Mouse (Mus musculus) hindbrain, embryonic 15.5 days (tissue): ENCODE data around the gene Glrx. TPM values are rescaled to one million over a fixed set of nuclear protein-coding genes. Genes with fewer than 3 reads are reported as not detected.
"Not testable (repeated sequence)": the region's sequence is repeated elsewhere in the genome, so short reads cannot be mapped to it uniquely, and the experiment has no call there.

Source experiments
- ATAC-seq: fragments of 200-750 bp; cut with Nextera tagmentation; 2 replicates; pipeline ENCODE4 v1.8.0; 2017; ENCODE audit warnings: low read depth, moderate number of reproducible peaks, moderate TSS enrichment; ENCODE audit not compliant: low FRiP score
- H3K27ac ChIP-seq: fragments of 300-500 bp; sonication (generic); replicated peaks from 2 replicates; pipeline ENCODE4 v1.5.1; 2015; ENCODE audit warnings: mild to moderate bottlenecking, inconsistent platforms
- H3K27me3 ChIP-seq: fragments of 300-500 bp; sonication (generic); 2 replicates; pipeline ENCODE4 v1.6.1; 2015; ENCODE audit warnings: control low read depth, inconsistent platforms
- H3K36me3 ChIP-seq: fragments of 300-500 bp; sonication (generic); 2 replicates; pipeline ENCODE4 v1.6.1; 2015; ENCODE audit warnings: control low read depth, inconsistent platforms
- H3K4me1 ChIP-seq: fragments of 300-500 bp; sonication (generic); replicated peaks from 2 replicates; pipeline ENCODE4 v1.6.1; 2015; ENCODE audit warnings: control low read depth, inconsistent platforms
- H3K4me2 ChIP-seq: fragments of 300-500 bp; sonication (generic); 2 replicates; pipeline ENCODE4 v1.6.1; 2015; ENCODE audit warnings: moderate library complexity, mild to moderate bottlenecking, inconsistent platforms
- H3K4me3 ChIP-seq: fragments of 300-500 bp; sonication (generic); 2 replicates; pipeline ENCODE4 v1.5.1; 2015; ENCODE audit warnings: mild to moderate bottlenecking, inconsistent platforms
- H3K9ac ChIP-seq: fragments of 300-500 bp; sonication (generic); 2 replicates; pipeline ENCODE4 v1.6.1; 2015; ENCODE audit warnings: inconsistent platforms
- H3K9me3 ChIP-seq: fragments of 300-500 bp; sonication (generic); 2 replicates; pipeline ENCODE4 v1.6.1; 2016; ENCODE audit warnings: control low read depth, inconsistent platforms
- WGBS: fragments of 180-500 bp; shearing (Covaris S2); methylation state at CpG from one replicate; pipeline ENCODE4 v1.1.7; 2015; 5-methylcytosine and 5-hydroxymethylcytosine counted together
- polyA plus RNA-seq: library from polyadenylated mRNA; unstranded; fragments of >200 nt; fragmentation: Nextera tagmentation; extraction: Ambion mirVana; gene quantifications from 2 replicates; pipeline ENCODE4 v1.2.1, GENCODE M21; 2015

Glrx gene
- polyA plus RNA-seq, 1 experiment from 2014 or later = 68.7 TPM

- no peak overlapping the region for H3K27ac ChIP-seq
- H3K4me2 ChIP-seq = no peak overlapping the region
- ATAC-seq = no peak
These were observed 20.5 kb upstream of the Glrx start for GRCm38 (mm10) chr13:75818945-75819706.

GRCm38 (mm10) chr13:75819898-75820297 lies 19.8 kb upstream of the Glrx start:
- ATAC-seq = no peak
- no peak overlapping the region for H3K27ac ChIP-seq
- H3K9me3 ChIP-seq = no peaks in the 10 kb centered on the region
- no peak overlapping the region for H3K4me2 ChIP-seq
- no peaks in the 10 kb centered on the region for H3K4me1 ChIP-seq
- no peak overlapping the region for H3K4me3 ChIP-seq
- H3K27me3 ChIP-seq = no peaks in the 10 kb centered on the region
- no peaks in the 10 kb centered on the region for H3K36me3 ChIP-seq
- H3K9ac ChIP-seq = no peak overlapping the region

More at GRCm38 (mm10) chr13:75818945-75819706, 20.5 kb upstream of the Glrx start:
- WGBS = 74% methylated on average over 3 of the region's 3 CpGs
- no peaks in the 10 kb centered on the region for H3K27me3 ChIP-seq
- H3K4me1 ChIP-seq = no peaks in the 10 kb centered on the region
- no peaks in the 10 kb centered on the region for H3K36me3 ChIP-seq
- no peak overlapping the region for H3K4me3 ChIP-seq
- H3K9ac ChIP-seq = no peak overlapping the region
- H3K9me3 ChIP-seq = no peaks in the 10 kb centered on the region

- H3K27me3 ChIP-seq, H3K4me1 ChIP-seq, H3K4me3 ChIP-seq, H3K9me3 ChIP-seq, H3K4me2 ChIP-seq, ATAC-seq, H3K27ac ChIP-seq, H3K36me3 ChIP-seq, H3K9ac ChIP-seq: not testable (repeated sequence)
- 83% methylated on average over 4 of the region's 4 CpGs for WGBS
These were observed 17.3 kb upstream of the Glrx start for GRCm38 (mm10) chr13:75822366-75822765.

GRCm38 (mm10) chr13:75823201-75823600 lies 16.5 kb upstream of the Glrx start:
- 92% methylated on average over 9 of the region's 9 CpGs for WGBS
- Histone ChIP-seq H3K4me2 (no peak overlapping the region), H3K4me1 (no peaks in the 10 kb centered on the region), H3K9ac (no peak overlapping the region), H3K36me3 (no peaks in the 10 kb centered on the region), H3K27ac (no peak overlapping the region), H3K9me3 (no peaks in the 10 kb centered on the region), H3K27me3 (no peaks in the 10 kb centered on the region), H3K4me3 (no peak overlapping the region)
- ATAC-seq = no peak

- no peak overlapping the region for H3K9ac ChIP-seq
- no peaks in the 10 kb centered on the region for H3K27me3 ChIP-seq
- no peaks in the 10 kb centered on the region for H3K4me1 ChIP-seq
- H3K9me3 ChIP-seq = no peaks in the 10 kb centered on the region
- WGBS = 90% methylated on average over 5 of the region's 5 CpGs
- H3K27ac ChIP-seq = no peak overlapping the region
- no peaks in the 10 kb centered on the region for H3K36me3 ChIP-seq
- ATAC-seq = no peak
- no peak overlapping the region for H3K4me3 ChIP-seq
- no peak overlapping the region for H3K4me2 ChIP-seq
These were observed 14.9 kb upstream of the Glrx start for GRCm38 (mm10) chr13:75824611-75825319.

GRCm38 (mm10) chr13:75825388-75825787 lies 14.3 kb upstream of the Glrx start:
- no peak for ATAC-seq
- no peaks in the 10 kb centered on the region for H3K27me3 ChIP-seq
- H3K36me3 ChIP-seq = no peaks in the 10 kb centered on the region
- no peaks in the 10 kb centered on the region for H3K9me3 ChIP-seq
- H3K4me2 ChIP-seq = no peak overlapping the region
- 96% methylated on average over 1 of the region's 1 CpGs for WGBS
- no peak overlapping the region for H3K27ac ChIP-seq
- no peaks in the 10 kb centered on the region for H3K4me1 ChIP-seq
- H3K4me3 ChIP-seq = no peak overlapping the region
- no peak overlapping the region for H3K9ac ChIP-seq

- ATAC-seq = no peak
These were observed 9.0 kb upstream of the Glrx start for GRCm38 (mm10) chr13:75830708-75831107.

GRCm38 (mm10) chr13:75831710-75832109 lies 8.0 kb upstream of the Glrx start:
- no peak overlapping the region for H3K27ac ChIP-seq
- no peak overlapping the region for H3K4me3 ChIP-seq
- H3K4me1 ChIP-seq = no peaks in the 10 kb centered on the region
- no peaks in the 10 kb centered on the region for H3K27me3 ChIP-seq
- H3K36me3 ChIP-seq = no peaks in the 10 kb centered on the region
- no peaks in the 10 kb centered on the region for H3K9me3 ChIP-seq
- H3K9ac ChIP-seq = no peak overlapping the region
- 77% methylated on average over 6 of the region's 6 CpGs for WGBS
- no peak overlapping the region for H3K4me2 ChIP-seq
- no peak for ATAC-seq

More at GRCm38 (mm10) chr13:75830708-75831107, 9.0 kb upstream of the Glrx start:
- no peaks in the 10 kb centered on the region for H3K9me3 ChIP-seq
- H3K4me2 ChIP-seq = no peak overlapping the region
- no peak overlapping the region for H3K9ac ChIP-seq
- no peaks in the 10 kb centered on the region for H3K27me3 ChIP-seq
- H3K27ac ChIP-seq = no peak overlapping the region
- H3K4me1 ChIP-seq = no peaks in the 10 kb centered on the region
- WGBS = 97% methylated on average over 1 of the region's 1 CpGs
- no peak overlapping the region for H3K4me3 ChIP-seq
- H3K36me3 ChIP-seq = no peaks in the 10 kb centered on the region

GRCm38 (mm10) chr13:75832697-75833096 lies 7.0 kb upstream of the Glrx start:
- no peaks in the 10 kb centered on the region for H3K4me1 ChIP-seq
- no peak overlapping the region for H3K4me3 ChIP-seq
- H3K4me2 ChIP-seq = no peak overlapping the region
- no peaks in the 10 kb centered on the region for H3K27me3 ChIP-seq
- H3K9me3 ChIP-seq = no peaks in the 10 kb centered on the region
- ATAC-seq = no peak
- no peak overlapping the region for H3K9ac ChIP-seq
- H3K27ac ChIP-seq = no peak overlapping the region
- H3K36me3 ChIP-seq = no peaks in the 10 kb centered on the region

- H3K9ac ChIP-seq = no peak overlapping the region
- ATAC-seq = no peak
These were observed 6.2 kb upstream of the Glrx start for GRCm38 (mm10) chr13:75833499-75833898.

GRCm38 (mm10) chr13:75835461-75835860 lies 4.2 kb upstream of the Glrx start:
- Histone ChIP-seq H3K9ac (no peak overlapping the region), H3K4me1 (peaks cover 6% of the 10 kb centered on the region), H3K4me3 (no peak overlapping the region), H3K4me2 (no peak overlapping the region), H3K36me3 (no peaks in the 10 kb centered on the region), H3K27ac (no peak overlapping the region), H3K9me3 (no peaks in the 10 kb centered on the region), H3K27me3 (no peaks in the 10 kb centered on the region)
- no peak for ATAC-seq
- 74% methylated on average over 2 of the region's 2 CpGs for WGBS

More at GRCm38 (mm10) chr13:75833499-75833898, 6.2 kb upstream of the Glrx start:
- Histone ChIP-seq H3K9me3 (no peaks in the 10 kb centered on the region), H3K27ac (no peak overlapping the region), H3K4me3 (no peak overlapping the region), H3K36me3 (no peaks in the 10 kb centered on the region), H3K27me3 (no peaks in the 10 kb centered on the region), H3K4me1 (no peaks in the 10 kb centered on the region), H3K4me2 (no peak overlapping the region)

- Histone ChIP-seq H3K4me1 (peaks cover 30% of the 10 kb centered on the region), H3K4me2 (no peak overlapping the region), H3K9me3 (no peaks in the 10 kb centered on the region), H3K9ac (no peak overlapping the region), H3K27ac (no peak overlapping the region), H3K27me3 (no peaks in the 10 kb centered on the region), H3K36me3 (no peaks in the 10 kb centered on the region), H3K4me3 (no peak overlapping the region)
- ATAC-seq = no peak
- WGBS = 98% methylated on average over 4 of the region's 4 CpGs
These were observed 1.2 kb upstream of the Glrx start for GRCm38 (mm10) chr13:75838506-75838905.
